Mouse (Mus musculus) adrenal gland (tissue): ENCODE results near the gene Vmn1r225.
"Not testable (repeated sequence)": the region's sequence is repeated elsewhere in the genome, so short reads cannot be mapped to it uniquely, and the experiment has no call there.

Experiments
- intact Hi-C: fragments of 180-260 bp; cut with DNase I; formaldehyde crosslinking; loops from one replicate; pipeline ENCODE4 v1.15.1; 2025
- long read RNA-seq, 2 experiments: library from polyadenylated mRNA; unstranded; transcript quantifications; one replicate each; pipeline ENCODE4 v2.0.0; 2020; ENCODE audit warnings: borderline replicate concordance in 1 of 2; ENCODE audit not compliant: insufficient replicate concordance in 1 of 2

The Vmn1r225 gene
- long read RNA-seq, experiment 1: 0 reads
- long read RNA-seq, experiment 2: 0 reads

GRCm38 (mm10) chr17:20497858-20498257 lies at the start of gene Vmn1r225:
Gene Vmn1r225 (plus strand): TSS chr17:20498158.
- intact Hi-C loops: no loop called here

DNA sequence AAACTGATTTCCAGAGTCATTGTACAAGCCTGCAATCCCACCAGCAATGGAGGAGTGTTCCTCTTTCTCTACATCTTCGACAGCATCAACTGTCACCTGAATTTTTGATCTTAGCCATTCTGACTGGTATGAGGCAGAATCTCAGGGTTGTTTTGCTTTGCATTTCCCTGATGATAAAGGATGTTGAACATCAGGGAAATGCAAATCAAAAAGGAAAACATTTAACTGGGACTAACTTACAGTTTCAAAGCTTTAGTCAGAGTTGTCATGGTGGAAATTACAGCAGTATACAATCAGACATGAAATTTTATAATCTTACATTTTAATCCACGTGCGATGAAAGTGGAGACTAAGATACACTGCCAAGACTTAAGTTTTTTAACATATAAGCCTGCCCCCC lies 24.6 kb upstream of the Vmn1r225 start:
- intact Hi-C loops: no loop called here

- intact Hi-C loops: no loop called here
Measured at GRCm38 (mm10) chr17:20481231-20481630, 16.7 kb upstream of the Vmn1r225 start, which contains the start of gene Vmn2r108. Gene Vmn2r108 (minus strand): TSS chr17:20481331.

DNA sequence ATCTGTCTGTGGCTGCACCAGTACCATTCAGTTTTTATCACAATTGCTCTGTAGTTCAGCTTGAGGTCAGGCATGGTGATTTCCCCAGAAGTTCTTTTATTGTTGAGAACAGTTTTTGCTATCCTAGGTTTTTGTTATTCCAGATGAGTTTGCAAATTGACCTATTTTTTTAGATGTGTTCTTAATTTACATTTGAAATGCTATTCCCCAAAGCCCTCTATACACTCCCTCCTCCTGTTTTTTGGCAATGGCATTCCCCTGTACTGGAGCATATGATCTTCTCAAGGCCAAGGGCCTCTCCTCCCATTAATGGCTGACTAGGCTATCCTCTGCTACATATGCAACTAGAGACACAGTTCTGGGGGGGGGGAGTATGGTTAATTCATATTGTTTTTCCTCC lies 10.3 kb downstream of the Vmn1r225 start:
- intact Hi-C loops: not testable (repeated sequence)
